Mouse (Mus musculus): ENCODE data around the gene Slc9a7.

DNA sequence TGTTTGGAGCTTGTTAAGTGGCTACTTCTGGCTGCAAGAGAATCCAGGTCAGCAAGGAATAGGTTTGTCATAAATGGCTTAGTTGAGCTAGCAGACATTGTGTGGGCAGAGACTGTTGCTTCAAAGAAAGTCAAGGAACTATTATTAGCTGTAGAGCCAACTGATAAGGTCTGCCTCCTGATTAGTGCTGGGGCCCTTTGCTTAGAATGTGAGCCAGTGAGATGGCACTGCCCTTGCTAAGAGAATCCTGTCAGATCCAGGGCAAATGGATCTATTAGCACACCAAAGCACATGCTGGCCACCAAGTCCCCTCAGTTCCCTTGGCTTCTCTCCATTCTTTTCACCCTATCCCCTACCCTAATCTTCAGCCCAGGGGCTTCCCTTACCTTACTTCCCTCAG lies 14.3 kb upstream of the Slc9a7 start:
- no peak for TF ChIP-seq POLR2A (IDR thresholded peaks at IDR 0.05; ENCODE audit: insufficient read depth, low read depth, low read length)
- TF ChIP-seq CTCF (IDR thresholded peaks at IDR 0.05), result no peak
- TF ChIP-seq EP300 (IDR thresholded peaks at IDR 0.05; ENCODE audit: insufficient read depth, low read depth, low read length), result no peak

Data from heart, adult 2 months (tissue).